Mouse (Mus musculus): ENCODE results near the gene Arhgef11.

Arhgef11 gene

GRCm38 (mm10) chr3:87761408-87762375 is 144.3 kb downstream of the Arhgef11 start:
- DNase-seq (ENCODE audit: low read depth): no peak

GRCm38 (mm10) chr3:87763202-87763601 is 145.8 kb downstream of the Arhgef11 start:
- no peak for DNase-seq (ENCODE audit: low read depth)

- DNase-seq (ENCODE audit: low read depth): peak; percentile 58
These were observed 146.4 kb downstream of the Arhgef11 start for GRCm38 (mm10) chr3:87763683-87764289.

- DNase-seq (ENCODE audit: low read depth): peak; percentile 35
These were observed 147.1 kb downstream of the Arhgef11 start for GRCm38 (mm10) chr3:87764506-87764905.

- DNase-seq (ENCODE audit: low read depth): peak; percentile 97
These were observed 147.7 kb downstream of the Arhgef11 start for GRCm38 (mm10) chr3:87765091-87765490.

- DNase-seq (ENCODE audit: low read depth): no peak
These were observed 148.4 kb downstream of the Arhgef11 start for GRCm38 (mm10) chr3:87765631-87766283.

GRCm38 (mm10) chr3:87766284-87766667 is 148.9 kb downstream of the Arhgef11 start:
- no peak for DNase-seq (ENCODE audit: low read depth)

- no peak for DNase-seq (ENCODE audit: low read depth)
These were observed 150.4 kb downstream of the Arhgef11 start for GRCm38 (mm10) chr3:87767764-87768163.

- DNase-seq (ENCODE audit: low read depth): no peak
These were observed 151.1 kb downstream of the Arhgef11 start for GRCm38 (mm10) chr3:87768431-87768830.

GRCm38 (mm10) chr3:87768844-87769243 is 151.5 kb downstream of the Arhgef11 start:
- peak; percentile 89 for DNase-seq (ENCODE audit: low read depth)

- DNase-seq (ENCODE audit: low read depth): no peak
These were observed 152.1 kb downstream of the Arhgef11 start for GRCm38 (mm10) chr3:87769506-87769905.

GRCm38 (mm10) chr3:87770280-87770679 is 152.9 kb downstream of the Arhgef11 start:
- peak; percentile 80 for DNase-seq (ENCODE audit: low read depth)

GRCm38 (mm10) chr3:87771088-87771487 is 153.7 kb downstream of the Arhgef11 start:
- DNase-seq (ENCODE audit: low read depth): no peak

GRCm38 (mm10) chr3:87778283-87778682 is 160.9 kb downstream of the Arhgef11 start:
- DNase-seq (ENCODE audit: low read depth): no peak

- no peak for DNase-seq (ENCODE audit: low read depth)
These were observed 161.7 kb downstream of the Arhgef11 start for GRCm38 (mm10) chr3:87779086-87779485.

GRCm38 (mm10) chr3:87783282-87784023 is 166.1 kb downstream of the Arhgef11 start:
- no peak for DNase-seq (ENCODE audit: low read depth)

- peak; percentile 45 for DNase-seq (ENCODE audit: low read depth)
These were observed 167.8 kb downstream of the Arhgef11 start for GRCm38 (mm10) chr3:87785156-87785555.

GRCm38 (mm10) chr3:87785626-87786214 is 168.4 kb downstream of the Arhgef11 start:
- DNase-seq (ENCODE audit: low read depth): no peak
